Mouse (Mus musculus) embryonic fibroblast, embryonic 13.5 days (primary cell): ENCODE results near the gene Zscan5b.

ENCODE experiments used
- CTCF ChIP-seq: IDR thresholded peaks from 2 replicates; pipeline ENCODE4 v1.5.1; 2011; ENCODE audit warnings: mild to moderate bottlenecking, control low read depth, low read length, moderate library complexity, borderline replicate concordance; ENCODE audit not compliant: insufficient read depth
- POLR2A ChIP-seq: IDR thresholded peaks from 2 replicates; pipeline ENCODE4 v1.6.1; 2011; ENCODE audit warnings: low read depth, mild to moderate bottlenecking, control low read depth, low read length, moderate library complexity

DNA sequence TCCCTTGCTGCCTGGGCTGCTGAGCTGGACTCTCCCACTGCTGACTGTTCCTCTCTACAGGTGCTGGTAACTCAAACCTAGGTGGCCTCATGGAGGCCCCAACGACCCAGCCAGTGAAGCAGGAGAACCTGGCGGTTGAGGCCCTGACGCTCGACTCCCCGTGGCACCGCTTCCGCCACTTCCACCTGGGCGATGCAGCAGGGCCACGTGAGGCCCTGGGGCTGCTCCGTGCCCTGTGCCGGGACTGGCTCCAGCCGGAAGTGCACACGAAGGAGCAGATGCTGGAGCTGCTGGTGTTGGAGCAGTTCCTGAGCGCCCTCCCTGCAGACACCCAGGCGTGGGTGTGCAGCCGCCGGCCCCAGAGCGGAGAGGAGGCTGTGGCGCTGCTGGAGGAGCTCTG is 38.3 kb upstream of the Zscan5b start:
- TF ChIP-seq POLR2A (no peak), CTCF (no peak)
